Mouse (Mus musculus) lung, adult 2 months (tissue): ENCODE data around the gene Rnf7.

ENCODE experiments used
- CTCF ChIP-seq: fragments of 200-500 bp; IDR thresholded peaks from 2 replicates; pipeline ENCODE4 v1.5.1; 2011; ENCODE audit warnings: mild to moderate bottlenecking, low read length, control low read depth; ENCODE audit not compliant: insufficient read depth
- POLR2A ChIP-seq: fragments of 200-500 bp; IDR thresholded peaks from 2 replicates; pipeline ENCODE4 v1.6.1; 2011; ENCODE audit warnings: low read depth, mild to moderate bottlenecking, control low read depth, low read length, borderline replicate concordance; ENCODE audit errors: extremely low read depth

GRCm38 (mm10) chr9:96515737-96516136, 37.3 kb upstream of the Rnf7 start:
- TF ChIP-seq POLR2A (no peak), CTCF (no peak)
